Mouse (Mus musculus) brain, embryonic 14.5 days (tissue): ENCODE measurements around the gene Sipa1l1.

Experiments
- CTCF ChIP-seq: fragments of 200-500 bp; IDR thresholded peaks from 2 replicates; pipeline ENCODE4 v1.5.1; 2012; ENCODE audit warnings: inconsistent platforms, mild to moderate bottlenecking, moderate library complexity, borderline replicate concordance; ENCODE audit not compliant: insufficient read depth, insufficient read length; ENCODE audit errors: extremely low read depth
- POLR2A ChIP-seq: fragments of 200-500 bp; IDR thresholded peaks from 2 replicates; pipeline ENCODE4 v1.6.1; 2012; ENCODE audit warnings: mild to moderate bottlenecking, inconsistent platforms, borderline replicate concordance; ENCODE audit not compliant: poor library complexity, insufficient read depth, insufficient read length, severe bottlenecking; ENCODE audit errors: extremely low read depth

GRCm38 (mm10) chr12:82285018-82285417 is 115.9 kb downstream of the Sipa1l1 start:
- TF ChIP-seq POLR2A: no peak
- TF ChIP-seq CTCF: no peak
